Mouse (Mus musculus) liver, adult 2 months (tissue): ENCODE measurements around the gene Blnk. TPM values are rescaled to one million over a fixed set of nuclear protein-coding genes. Genes with fewer than 3 reads are reported as not detected.

Experiments used
- DNase-seq: peaks from one replicate; pipeline ENCODE4 v3.0.0-alpha.2; 2011; ENCODE audit warnings: low read depth, low spot score; ENCODE audit errors: extremely low read depth
- H3K27ac ChIP-seq: fragments of 200-500 bp; replicated peaks from 2 replicates; pipeline ENCODE4 v1.5.1; 2012; ENCODE audit warnings: low read depth, mild to moderate bottlenecking, control low read depth, inconsistent platforms, low read length; ENCODE audit not compliant: insufficient read depth
- H3K27me3 ChIP-seq: fragments of 200-500 bp; 2 replicates; pipeline ENCODE4 v1.6.1; 2012; ENCODE audit warnings: mild to moderate bottlenecking, moderate library complexity, low read length, inconsistent platforms; ENCODE audit not compliant: control insufficient read depth, insufficient read depth
- H3K36me3 ChIP-seq: fragments of 200-500 bp; 2 replicates; pipeline ENCODE4 v1.6.1; 2012; ENCODE audit warnings: low read length, inconsistent platforms; ENCODE audit not compliant: control insufficient read depth, insufficient read depth
- H3K4me1 ChIP-seq: fragments of 200-500 bp; 2 replicates; pipeline ENCODE4 v1.6.1; 2011; ENCODE audit warnings: low read length; ENCODE audit not compliant: control insufficient read depth, insufficient read depth
- H3K4me3 ChIP-seq: fragments of 200-500 bp; 2 replicates; pipeline ENCODE4 v1.5.1; 2011; ENCODE audit warnings: low read depth, mild to moderate bottlenecking, control low read depth, low read length, moderate library complexity; ENCODE audit not compliant: insufficient read depth
- H3K79me2 ChIP-seq: fragments of 200-500 bp; 2 replicates; pipeline ENCODE4 v1.6.1; 2012; ENCODE audit warnings: inconsistent platforms, mild to moderate bottlenecking, low read length, moderate library complexity; ENCODE audit not compliant: control insufficient read depth, insufficient read depth
- H3K9ac ChIP-seq: fragments of 200-500 bp; 2 replicates; pipeline ENCODE4 v1.6.1; 2012; ENCODE audit warnings: low read depth, mild to moderate bottlenecking, control low read depth, inconsistent platforms, low read length
- CTCF ChIP-seq: fragments of 200-500 bp; IDR thresholded peaks from 2 replicates; pipeline ENCODE4 v1.5.1; 2011; ENCODE audit warnings: low read depth, low read length, control low read depth
- POLR2A ChIP-seq: fragments of 200-500 bp; IDR thresholded peaks from 2 replicates; pipeline ENCODE4 v1.6.1; 2011; ENCODE audit warnings: low read length, control low read depth; ENCODE audit not compliant: insufficient read depth; ENCODE audit errors: extremely low read depth
- WGBS: fragments of 180-500 bp; shearing (Covaris S2); methylation state at CpG from one replicate; pipeline ENCODE4 v1.1.7; 2018; 5-methylcytosine and 5-hydroxymethylcytosine counted together
- polyA plus RNA-seq: library from polyadenylated mRNA; depleted of rRNA; stranded (reverse); fragments of >200 nt; gene quantifications from 2 replicates; pipeline ENCODE4 v1.2.3, GENCODE M21; 2012
- total RNA-seq: library from RNA; depleted of rRNA; stranded (reverse); fragments of >200 nt; gene quantifications from 2 replicates; pipeline ENCODE4 v1.2.3, GENCODE M21; 2014

The Blnk gene
- total and polyA plus RNA-seq, 2 experiments = 0.74 to 1.1 TPM

GRCm38 (mm10) chr19:41008674-41009395 is 14.5 kb upstream of the Blnk start:
- no peaks in the 10 kb centered on the region for H3K4me1 ChIP-seq
- H3K27me3 ChIP-seq = no peaks in the 10 kb centered on the region
- H3K9ac ChIP-seq = no peak overlapping the region
- H3K4me3 ChIP-seq = no peak overlapping the region
- DNase-seq = no peak
- H3K27ac ChIP-seq = no peak overlapping the region
- 91% methylated on average over 5 of the region's 5 CpGs for WGBS
- H3K36me3 ChIP-seq = no peaks in the 10 kb centered on the region
- H3K79me2 ChIP-seq = no peaks in the 10 kb centered on the region
- TF ChIP-seq CTCF (no peak), POLR2A (no peak)

GRCm38 (mm10) chr19:41007733-41008132 is 13.4 kb upstream of the Blnk start:
- H3K36me3 ChIP-seq = no peaks in the 10 kb centered on the region
- no peak overlapping the region for H3K27ac ChIP-seq
- no peak overlapping the region for H3K4me3 ChIP-seq
- no peaks in the 10 kb centered on the region for H3K27me3 ChIP-seq
- DNase-seq = no peak
- H3K9ac ChIP-seq = no peak overlapping the region
- WGBS = 76% methylated on average over 4 of the region's 4 CpGs
- no peak for TF ChIP-seq POLR2A
- no peak for TF ChIP-seq CTCF
- H3K79me2 ChIP-seq = no peaks in the 10 kb centered on the region
- no peaks in the 10 kb centered on the region for H3K4me1 ChIP-seq

GRCm38 (mm10) chr19:41007326-41007725 is 13.0 kb upstream of the Blnk start:
- DNase-seq = no peak
- no peaks in the 10 kb centered on the region for H3K4me1 ChIP-seq
- H3K27ac ChIP-seq = no peak overlapping the region
- WGBS = 64% methylated on average over 6 of the region's 6 CpGs
- H3K4me3 ChIP-seq = no peak overlapping the region
- no peaks in the 10 kb centered on the region for H3K79me2 ChIP-seq
- no peak overlapping the region for H3K9ac ChIP-seq
- no peaks in the 10 kb centered on the region for H3K36me3 ChIP-seq
- H3K27me3 ChIP-seq = no peaks in the 10 kb centered on the region
- TF ChIP-seq CTCF (no peak), POLR2A (no peak)

- H3K36me3 ChIP-seq = no peaks in the 10 kb centered on the region
- 56% methylated on average over 4 of the region's 4 CpGs for WGBS
These were observed 12.3 kb upstream of the Blnk start for GRCm38 (mm10) chr19:41006621-41007020.

GRCm38 (mm10) chr19:41003694-41004315 is 9.5 kb upstream of the Blnk start:
- WGBS = 90% methylated on average over 3 of the region's 3 CpGs
- Histone ChIP-seq H3K27ac (no peak overlapping the region), H3K9ac (no peak overlapping the region), H3K4me3 (no peak overlapping the region), H3K36me3 (no peaks in the 10 kb centered on the region), H3K27me3 (no peaks in the 10 kb centered on the region), H3K4me1 (no peaks in the 10 kb centered on the region), H3K79me2 (no peaks in the 10 kb centered on the region)
- TF ChIP-seq POLR2A = no peak
- TF ChIP-seq CTCF = no peak
- DNase-seq = no peak

More at GRCm38 (mm10) chr19:41006621-41007020, 12.3 kb upstream of the Blnk start:
- no peaks in the 10 kb centered on the region for H3K4me1 ChIP-seq
- H3K27me3 ChIP-seq = no peaks in the 10 kb centered on the region
- H3K27ac ChIP-seq = no peak overlapping the region
- TF ChIP-seq CTCF (no peak), POLR2A (no peak)
- no peak overlapping the region for H3K4me3 ChIP-seq
- no peaks in the 10 kb centered on the region for H3K79me2 ChIP-seq
- no peak overlapping the region for H3K9ac ChIP-seq
- no peak for DNase-seq

GRCm38 (mm10) chr19:40999569-40999968 is 5.2 kb upstream of the Blnk start:
- Histone ChIP-seq H3K36me3 (no peaks in the 10 kb centered on the region), H3K4me1 (peaks cover 5% of the 10 kb centered on the region; the same call in 1 of the 2 replicates), H3K9ac (no peak overlapping the region), H3K79me2 (no peaks in the 10 kb centered on the region), H3K27ac (no peak overlapping the region), H3K4me3 (no peak overlapping the region), H3K27me3 (no peaks in the 10 kb centered on the region)
- TF ChIP-seq CTCF = no peak
- no peak for TF ChIP-seq POLR2A
- DNase-seq = no peak
- WGBS = 71% methylated on average over 3 of the region's 3 CpGs
